Mouse (Mus musculus): ENCODE measurements around the gene Cfap206. TPM values are rescaled to one million over a fixed set of nuclear protein-coding genes. Genes with fewer than 3 reads are reported as not detected.
"Not testable (repeated sequence)": the region's sequence is repeated elsewhere in the genome, so short reads cannot be mapped to it uniquely, and the experiment has no call there.

The Cfap206 gene
- 1 to 10 TPM; 3.0 to 4.7 TPM for total RNA-seq (2021)

DNA sequence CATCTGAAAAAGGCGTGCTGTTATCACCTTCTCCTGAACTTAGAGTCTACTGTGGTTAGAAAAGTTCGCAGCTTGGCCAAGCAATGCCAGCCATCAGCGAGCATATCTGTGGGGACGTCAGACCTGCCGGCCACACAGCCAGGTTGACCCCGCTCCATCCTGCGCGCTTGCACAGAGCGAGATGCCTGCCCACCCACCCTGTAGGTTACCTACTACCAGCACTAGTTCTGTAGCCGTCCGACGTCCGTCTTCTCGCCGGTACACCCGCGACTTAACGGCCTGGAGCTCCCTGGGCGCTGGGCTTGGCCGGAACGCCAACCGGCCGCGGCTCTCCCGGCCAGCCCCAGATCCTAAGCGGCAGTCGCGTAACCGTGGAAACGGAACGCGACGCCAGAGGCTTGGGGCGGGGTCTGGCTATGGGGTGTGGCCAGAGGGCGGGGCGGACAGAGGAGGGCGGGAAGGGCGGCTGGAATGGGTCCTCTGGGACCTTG, at the start of gene Cfap206:
Cfap206 (minus strand) TSS at position 356 of the 491 bp plus-strand sequence.
- DNase-seq, result peak; percentile 71
- intact Hi-C loops (cut with DNase I), result no loop called here

GRCm38 (mm10) chr4:34777677-34778527, 47.9 kb upstream of the Cfap206 start, which contains the start of gene Smim8:
Gene Smim8 (minus strand): TSS chr4:34778423.
- intact Hi-C loops (cut with DNase I), result loop anchor here (5.0 kb wide), 1 partner anchor 91 kb away; the partner anchor contains the start of gene Slc35a1
- DNase-seq, result peak; percentile 92

DNA sequence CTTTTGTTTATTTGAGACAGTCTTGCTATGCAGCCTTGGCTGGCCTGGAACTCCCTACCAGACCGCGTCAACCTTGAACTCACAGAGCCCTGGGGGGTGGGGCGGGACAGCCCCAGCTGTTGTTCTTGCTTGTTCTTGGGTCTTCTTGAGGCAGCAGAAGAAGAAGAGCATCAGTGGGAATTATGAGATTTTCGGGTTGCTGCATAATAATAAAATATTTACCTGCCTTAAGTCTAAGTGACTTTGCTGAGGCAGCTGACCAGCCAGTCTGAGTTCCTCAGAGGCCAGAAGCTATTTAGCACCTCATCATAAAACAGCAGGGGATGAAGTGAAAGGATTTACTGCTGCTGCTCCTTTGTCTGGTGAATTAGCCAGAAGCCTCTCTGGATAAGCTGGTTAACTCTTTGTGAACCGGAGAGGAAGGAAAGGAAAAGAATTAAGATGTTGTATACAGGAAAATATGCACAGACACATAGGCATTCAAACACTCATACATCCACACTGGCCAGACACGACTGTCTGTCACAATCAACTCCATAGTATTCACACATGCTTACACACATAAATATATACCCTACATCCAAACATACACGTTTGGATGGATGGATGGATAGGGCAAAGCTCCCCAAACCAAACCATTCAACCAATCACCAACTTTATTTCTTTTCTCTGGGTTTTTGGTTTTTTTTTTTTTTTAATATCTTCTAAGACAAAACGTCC, 41.8 kb upstream of the Cfap206 start:
- no peak for DNase-seq
- intact Hi-C loops (cut with DNase I), result no loop called here

DNA sequence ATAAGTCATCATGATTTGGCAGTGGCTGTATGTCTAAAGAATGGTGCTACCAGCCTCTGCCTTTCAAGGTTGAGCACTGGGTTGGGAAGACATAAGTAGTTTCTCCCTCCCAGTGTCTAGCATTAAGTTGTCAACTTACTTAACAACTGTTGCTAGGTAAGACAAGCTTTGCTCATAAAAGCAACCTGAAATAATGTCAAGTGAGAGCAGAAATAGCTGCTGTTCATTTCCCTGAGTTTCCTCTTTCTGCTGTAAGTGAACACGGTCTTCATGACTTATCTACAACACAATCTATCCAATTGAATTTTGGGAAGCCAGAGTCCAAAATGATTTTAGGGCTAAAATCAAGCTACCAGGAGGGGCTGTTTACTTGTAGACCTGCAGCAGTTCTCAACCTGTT, 26.2 kb upstream of the Cfap206 start, which contains the start of gene Gm136:
Gm136 (minus strand) TSS at position 101 of the 400 bp plus-strand sequence.
- no peak for DNase-seq
- intact Hi-C loops (cut with DNase I), result no loop called here

DNA sequence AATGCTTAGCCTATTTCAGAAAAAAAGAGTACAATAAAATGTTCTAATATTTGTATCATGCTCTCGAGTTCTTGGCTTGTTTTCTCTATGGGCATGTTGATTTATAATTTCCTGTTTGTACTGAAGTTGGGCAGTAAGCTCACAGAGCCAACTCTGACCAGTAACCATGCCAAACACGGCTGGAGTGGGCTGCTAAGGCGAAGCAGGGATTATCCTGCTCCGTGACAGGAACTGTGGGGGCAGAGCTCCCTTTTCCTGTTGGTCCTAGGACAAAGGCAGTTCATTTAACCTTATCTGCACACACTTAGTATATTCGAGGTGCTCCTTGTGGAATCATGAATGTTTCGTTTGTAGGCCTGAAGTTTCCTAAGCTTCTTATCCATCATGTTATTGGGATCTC, 19.2 kb upstream of the Cfap206 start:
- intact Hi-C loops (cut with DNase I), result no loop called here
- DNase-seq, result no peak

GRCm38 (mm10) chr4:34734461-34734860, 4.5 kb upstream of the Cfap206 start:
- intact Hi-C loops (cut with DNase I), result no loop called here

GRCm38 (mm10) chr4:34733415-34733814, 3.4 kb upstream of the Cfap206 start:
- intact Hi-C loops (cut with DNase I); DNase-seq: not testable (repeated sequence)

More at GRCm38 (mm10) chr4:34734461-34734860, 4.5 kb upstream of the Cfap206 start:
- no peak for DNase-seq

DNA sequence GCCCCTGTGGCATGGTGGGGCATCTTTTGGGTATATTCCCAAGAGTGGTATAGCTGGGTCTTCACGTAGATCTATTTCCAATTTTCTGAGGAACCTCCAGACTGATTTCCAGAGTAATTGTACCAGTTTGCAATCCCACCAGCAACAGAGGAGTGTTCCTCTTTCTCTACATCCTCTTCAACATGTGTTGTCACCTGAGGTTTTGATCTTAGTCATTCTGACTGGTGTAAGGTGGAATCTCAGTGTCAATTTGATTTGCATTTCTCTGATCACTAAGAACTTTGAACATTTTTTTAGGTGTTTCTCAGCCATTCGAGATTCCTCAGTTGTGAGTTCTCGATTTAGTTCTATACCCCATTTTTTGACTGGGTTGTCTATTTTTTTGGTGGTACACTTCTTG, 4.3 kb downstream of the Cfap206 start:
- DNase-seq; intact Hi-C loops (cut with DNase I): not testable (repeated sequence)

GRCm38 (mm10) chr4:34724306-34724705, 5.7 kb downstream of the Cfap206 start:
- no peak for DNase-seq
- intact Hi-C loops (cut with DNase I), result no loop called here

DNA sequence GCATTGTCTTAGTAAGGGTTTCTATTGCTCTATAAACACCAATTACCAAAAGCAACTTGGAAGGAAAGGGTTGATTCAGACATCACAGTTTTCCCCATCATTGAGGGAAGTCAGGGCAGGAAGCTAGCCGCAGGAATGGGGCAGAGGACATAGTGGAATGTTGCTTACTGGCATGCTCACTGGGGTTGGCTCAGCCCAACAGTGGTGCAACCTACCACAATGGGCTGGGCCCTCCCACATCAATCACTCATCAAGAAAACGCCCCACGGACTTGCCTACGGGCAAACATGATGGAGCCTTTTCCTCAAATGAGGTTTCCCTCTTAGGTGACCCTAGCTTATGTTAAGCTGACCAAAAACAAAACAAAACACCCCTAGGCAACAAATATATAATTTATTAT, 6.8 kb downstream of the Cfap206 start:
- DNase-seq, result no peak
- intact Hi-C loops (cut with DNase I), result no loop called here

GRCm38 (mm10) chr4:34720127-34720895, 9.7 kb downstream of the Cfap206 start:
- intact Hi-C loops (cut with DNase I), result no loop called here
- no peak for DNase-seq

DNA sequence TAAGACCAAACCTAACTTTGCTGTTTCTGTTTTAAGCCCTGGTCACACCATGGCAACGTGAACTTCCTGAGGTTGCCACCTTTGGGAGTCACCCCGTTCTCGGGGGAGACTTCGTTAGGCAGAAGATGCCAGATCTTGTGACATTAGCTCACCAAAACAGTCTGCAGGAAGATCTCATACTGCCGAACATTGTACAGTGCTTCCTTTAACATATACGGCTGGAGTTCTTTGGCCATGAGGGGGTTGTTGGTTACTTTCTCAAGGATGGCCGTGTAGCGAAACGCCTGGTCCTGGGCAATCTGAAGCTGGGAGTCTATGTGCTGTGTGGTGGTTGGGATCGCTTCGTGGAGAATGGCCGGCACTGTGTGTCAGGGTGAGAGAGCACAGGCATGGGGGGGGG, 10.6 kb downstream of the Cfap206 start:
- DNase-seq, result no peak
- intact Hi-C loops (cut with DNase I), result no loop called here

GRCm38 (mm10) chr4:34715062-34715461, 14.9 kb downstream of the Cfap206 start:
- DNase-seq, result no peak
- intact Hi-C loops (cut with DNase I), result no loop called here

DNA sequence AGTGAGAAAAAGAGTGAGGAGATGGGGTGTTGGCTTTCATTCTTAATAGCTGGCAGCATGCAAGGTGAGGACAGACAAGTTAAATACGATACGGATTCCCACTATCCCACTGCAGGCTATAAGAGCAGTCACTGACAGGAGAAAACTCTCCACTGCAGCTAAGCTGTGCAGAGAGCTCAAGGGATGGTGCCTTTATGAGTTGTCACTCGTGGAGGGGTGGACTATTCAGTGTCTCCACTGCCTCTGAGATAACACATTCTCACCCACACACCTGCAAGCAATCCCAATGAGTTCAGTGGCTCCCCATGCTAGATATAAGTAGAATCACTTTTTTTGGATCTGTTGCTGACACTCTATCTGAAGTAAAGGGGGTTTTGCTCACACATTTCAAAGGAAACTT, 21.9 kb downstream of the Cfap206 start:
- intact Hi-C loops (cut with DNase I), result no loop called here
- DNase-seq, result no peak

- DNase-seq, result no peak
- intact Hi-C loops (cut with DNase I), result no loop called here
Observed at GRCm38 (mm10) chr4:34707248-34707647, 22.8 kb downstream of the Cfap206 start.

GRCm38 (mm10) chr4:34703029-34703428, 27.0 kb downstream of the Cfap206 start:
- no peak for DNase-seq
- intact Hi-C loops (cut with DNase I), result no loop called here

- DNase-seq, result no peak
- intact Hi-C loops (cut with DNase I), result no loop called here
Observed at GRCm38 (mm10) chr4:34702231-34702630, 27.8 kb downstream of the Cfap206 start.

DNA sequence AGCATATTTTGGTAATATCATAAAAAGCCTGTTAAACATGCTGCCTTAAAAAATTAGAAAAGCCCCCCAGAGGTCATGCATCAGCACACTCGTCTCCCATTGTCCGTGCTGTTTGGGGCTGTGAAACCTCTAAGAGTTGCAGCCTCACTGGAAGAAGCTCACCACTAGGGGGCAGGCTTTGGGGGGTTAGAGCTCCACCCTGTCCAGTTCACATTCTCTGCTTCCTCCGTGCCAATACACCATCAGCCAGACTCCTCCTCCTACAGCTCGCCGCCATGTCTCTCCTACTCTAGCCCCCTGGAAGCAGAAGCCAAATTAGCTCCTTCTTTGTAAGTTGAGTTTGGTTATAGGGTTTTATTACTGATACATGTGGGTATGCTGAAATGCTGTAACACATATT, 28.5 kb downstream of the Cfap206 start:
- peak; percentile 69 for DNase-seq
- intact Hi-C loops (cut with DNase I), result no loop called here

DNA sequence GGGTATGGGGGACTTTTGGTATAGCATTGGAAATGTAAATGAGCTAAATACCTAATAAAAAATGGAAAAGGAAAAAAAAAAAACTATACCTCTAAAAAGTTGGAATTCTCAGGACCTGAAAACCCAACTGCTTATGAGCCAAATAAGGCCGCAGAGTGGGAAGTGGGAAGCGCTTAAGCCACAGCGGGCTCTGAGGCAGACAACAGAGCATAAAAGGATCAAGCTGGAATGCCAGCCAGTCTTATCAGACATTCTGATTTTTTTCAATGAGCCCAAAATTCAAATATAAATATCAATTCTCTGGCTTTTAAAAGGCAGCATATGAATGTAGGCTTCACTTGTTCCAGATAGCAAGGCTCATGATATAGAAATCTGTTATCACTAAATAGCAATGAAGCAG, 42.0 kb downstream of the Cfap206 start:
- no peak for DNase-seq
- intact Hi-C loops (cut with DNase I), result loop anchor here (5.0 to 10.0 kb wide), 2 partner anchors 89 to 217 kb away; partner anchors contain the start of gene Smim8

DNA sequence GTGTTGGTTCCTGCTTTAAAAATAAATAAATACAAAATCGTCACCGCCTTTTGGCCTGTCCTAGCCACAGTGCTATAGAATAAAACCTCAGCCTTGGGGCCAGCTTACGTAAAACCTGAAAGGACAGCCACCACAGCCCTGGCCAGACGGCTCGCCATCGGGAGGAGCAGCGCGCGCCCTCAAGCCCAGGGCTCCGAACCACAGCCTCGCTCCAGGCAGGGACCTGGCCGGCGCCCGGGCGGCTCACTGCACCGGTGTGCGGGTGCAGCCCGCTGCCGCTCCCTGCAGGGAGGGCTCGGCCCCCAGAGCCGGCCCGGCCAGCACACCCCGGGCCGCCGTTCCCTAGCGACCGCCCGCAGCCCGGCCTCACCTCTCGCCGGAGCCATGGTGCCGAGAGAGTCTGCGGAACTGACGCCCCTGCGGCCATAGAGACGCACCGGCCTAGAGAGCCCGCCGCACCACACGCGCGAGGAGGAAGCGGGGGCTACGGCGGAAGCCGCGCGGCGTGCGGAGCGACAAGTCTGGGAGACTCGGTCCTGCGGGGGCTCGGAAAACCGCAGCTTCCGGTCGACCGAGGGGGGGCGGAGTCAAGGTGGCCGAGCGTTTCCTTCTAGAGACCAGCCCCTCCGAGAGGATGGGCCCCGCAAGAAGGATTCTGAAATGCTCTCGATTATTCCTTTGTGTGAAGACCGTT, 43.0 kb downstream of the Cfap206 start, which contains the start of gene Slc35a1:
Slc35a1 (minus strand) TSS at position 565 of the 694 bp plus-strand sequence.
- intact Hi-C loops (cut with DNase I), result loop anchor here (5.0 to 10.0 kb wide), 2 partner anchors 90 to 218 kb away; partner anchors contain the start of gene Smim8
- peak; percentile 96 for DNase-seq
